Mouse (Mus musculus): ENCODE measurements around the gene Eif2ak1. TPM values are rescaled to one million over a fixed set of nuclear protein-coding genes. Genes with fewer than 3 reads are reported as not detected.
A peak's percentile ranks its signal among the peaks of the same experiment; 100 is the strongest.

Eif2ak1 gene
- total RNA-seq, 2 experiments from 2014 or later = 45.9 TPM

DNA sequence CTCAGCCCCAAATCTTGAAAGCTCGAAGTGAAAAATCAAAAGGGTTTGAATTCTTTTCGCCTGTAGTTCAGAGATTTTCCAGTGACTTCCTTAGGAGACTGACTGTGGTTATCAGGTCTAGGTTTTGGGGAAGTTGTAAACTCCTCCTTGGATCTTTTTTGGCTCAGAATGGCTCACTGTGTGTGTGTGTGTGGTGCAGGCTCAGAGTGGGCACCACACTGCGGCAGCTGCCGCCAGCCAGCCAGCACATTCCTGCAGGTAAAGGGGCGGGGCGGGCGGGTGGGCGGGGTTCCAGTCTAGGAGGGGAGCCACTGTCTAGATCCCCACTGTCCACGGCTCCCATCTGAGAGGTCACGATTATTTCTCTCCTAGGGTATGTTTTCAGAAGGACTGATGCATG, 124.0 kb downstream of the Eif2ak1 start:
- peak in 1 of 2 experiments; percentile 38 for DNase-seq (ENCODE audit: low spot score in 2 of 2)
- intact Hi-C loops (cut with DNase I) = loop anchor here (5.0 kb wide), 1 partner anchor 36 kb away; no protein-coding TSS in a partner anchor

DNA sequence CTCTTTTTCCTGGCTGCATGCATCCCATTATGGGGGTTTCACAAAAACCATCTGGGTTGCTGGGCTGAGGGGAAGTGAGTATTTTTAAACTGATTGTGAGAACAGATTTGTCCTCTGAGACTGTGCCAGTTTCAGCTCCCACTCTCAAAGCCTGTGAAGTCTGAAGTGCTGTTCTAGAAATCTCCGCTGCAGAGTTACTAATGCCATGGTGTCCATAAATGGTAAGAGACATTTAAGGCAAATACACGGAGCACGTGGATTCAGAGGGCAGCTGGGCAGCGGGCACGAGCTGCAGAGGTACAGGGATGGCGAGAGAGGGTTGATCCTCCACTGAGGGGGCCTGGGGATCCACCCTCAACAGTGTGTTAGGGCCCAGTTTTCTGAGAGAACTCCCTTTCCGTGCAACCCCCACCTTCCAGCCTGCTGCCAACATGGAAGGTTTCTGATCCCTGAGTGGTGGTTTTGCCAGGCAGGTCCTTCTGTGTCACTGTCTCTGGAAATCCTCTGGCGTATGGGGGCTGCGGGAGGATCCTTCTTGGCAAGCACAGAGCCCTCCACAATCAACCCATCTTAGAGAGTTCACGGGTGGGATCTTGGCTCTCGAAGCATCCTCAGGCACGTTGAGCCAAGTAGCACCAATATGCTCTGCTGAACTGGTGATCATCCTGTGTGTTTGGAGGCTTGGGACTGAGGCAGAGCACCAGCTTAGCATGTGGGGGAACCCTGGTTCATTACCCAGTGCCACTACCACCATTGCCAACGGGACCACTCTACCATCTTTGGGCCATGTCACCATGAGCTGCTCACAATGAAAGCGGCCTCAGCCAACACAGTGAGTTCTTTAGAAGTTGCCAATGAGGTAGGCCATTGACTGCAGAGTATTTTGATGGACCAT, 125.9 kb downstream of the Eif2ak1 start:
- intact Hi-C loops (cut with DNase I) = loop anchor here (1.0 to 5.0 kb wide), 3 partner anchors 34 to 134 kb away; no protein-coding TSS in a partner anchor
- peak; percentile 82 to 98 for DNase-seq (ENCODE audit: low spot score in 2 of 2)

DNA sequence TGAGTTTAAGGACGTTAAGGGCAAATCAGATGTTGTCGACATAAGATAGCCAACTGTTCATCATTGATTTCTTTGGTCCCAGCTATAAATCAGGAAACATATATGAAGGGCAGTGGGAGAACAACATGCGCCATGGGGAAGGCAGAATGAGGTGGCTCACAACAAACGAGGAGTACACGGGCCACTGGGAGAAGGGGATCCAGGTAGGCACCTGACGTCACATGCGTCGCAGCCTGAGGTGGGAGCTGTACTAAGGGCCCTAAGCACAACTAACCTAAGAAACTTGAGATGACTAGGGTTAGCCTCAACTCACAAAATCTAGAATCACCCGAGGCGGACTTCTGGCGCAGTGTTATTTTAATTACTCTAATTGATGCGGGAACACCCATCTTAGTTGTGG, 130.8 kb downstream of the Eif2ak1 start:
- intact Hi-C loops (cut with DNase I) = no loop called here
- no peak for DNase-seq (ENCODE audit: low spot score in 2 of 2)

DNA sequence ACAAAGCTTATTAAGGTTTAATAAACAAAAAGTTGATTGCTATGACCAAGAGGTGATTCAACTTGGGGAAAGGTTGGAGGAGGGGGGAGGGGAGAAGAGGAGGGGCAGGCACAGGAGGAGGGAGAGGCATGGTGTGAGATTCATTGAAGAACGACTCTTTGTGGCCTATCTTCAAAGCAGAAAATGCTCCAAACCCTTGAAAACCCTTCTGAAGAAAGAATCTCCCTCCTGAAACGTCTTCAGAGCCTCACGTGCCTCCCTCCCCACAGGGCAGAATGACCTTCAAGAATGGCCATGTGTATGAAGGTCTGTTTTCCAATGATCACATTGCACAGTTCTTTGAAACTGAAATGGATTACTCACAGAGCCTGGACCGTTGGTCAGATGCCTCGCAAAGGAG, 132.4 kb downstream of the Eif2ak1 start:
- no peak for DNase-seq (ENCODE audit: low spot score in 2 of 2)
- intact Hi-C loops (cut with DNase I) = no loop called here

Other genes starting within 250 kb of the Eif2ak1 start
- gene Cyth3, start 195.3 kb upstream of the Eif2ak1 start, total RNA-seq (2021) = 10 to 100 TPM; 37.5 to 38.2 TPM
- gene Usp42, start 85.5 kb upstream of the Eif2ak1 start, total RNA-seq (2021) = 10 to 100 TPM; 22.1 to 24.0 TPM
- not detected for gene Ankrd61, start 79.9 kb downstream of the Eif2ak1 start, total RNA-seq (2021)
- 10 to 100 TPM; 36.6 to 39.0 TPM for gene Aimp2, start 92.1 kb downstream of the Eif2ak1 start, total RNA-seq (2021)
- 10 to 100 TPM; 15.0 to 15.3 TPM for gene Pms2, start 92.2 kb downstream of the Eif2ak1 start, total RNA-seq (2021)
- gene Gm42421, start 110.4 kb downstream of the Eif2ak1 start, total RNA-seq (2021) = 1 to 10 TPM; 1.7 to 2.6 TPM
- gene Rsph10b, start 115.2 kb downstream of the Eif2ak1 start, total RNA-seq (2021) = 1 to 10 TPM; 4.2 to 5.5 TPM
- 10 to 100 TPM; 38.7 to 42.6 TPM for gene Ccz1, start 197.1 kb downstream of the Eif2ak1 start, total RNA-seq (2021)
- 1 to 10 TPM; 2.6 to 3.2 TPM for gene Ocm, start 208.9 kb downstream of the Eif2ak1 start, total RNA-seq (2021)